Mouse (Mus musculus) urinary bladder, adult 18-20 months (tissue): Measurements from ENCODE around the gene Galp.
"Not testable (repeated sequence)": the region's sequence is repeated elsewhere in the genome, so short reads cannot be mapped to it uniquely, and the experiment has no call there.

ENCODE experiments used
- DNase-seq, 2 experiments: peaks; one replicate each; pipeline ENCODE4 v3.0.0; 2022; ENCODE audit warnings: low spot score in 2 of 2, mixed read lengths in 2 of 2

Galp gene

DNA sequence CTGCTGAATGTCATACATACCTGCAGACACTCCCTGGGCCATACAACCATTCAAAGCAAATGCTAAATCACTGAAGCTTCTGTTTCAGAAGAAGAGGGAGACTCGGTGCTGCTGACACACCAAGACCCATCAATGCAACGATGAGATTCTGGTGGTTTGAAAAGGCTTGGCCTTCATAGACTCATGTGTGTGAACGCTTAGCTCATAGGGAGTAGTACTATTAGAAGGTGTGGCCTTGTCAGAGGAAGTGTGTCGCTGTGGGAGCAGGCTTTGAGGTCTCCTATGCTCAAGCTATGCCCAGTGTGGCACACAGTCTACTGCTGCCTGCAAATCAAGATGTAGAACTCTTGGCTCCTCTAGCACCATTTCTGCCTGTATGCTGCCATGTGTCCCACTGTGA lies 60.5 kb downstream of the Galp start:
- no peak for DNase-seq

DNA sequence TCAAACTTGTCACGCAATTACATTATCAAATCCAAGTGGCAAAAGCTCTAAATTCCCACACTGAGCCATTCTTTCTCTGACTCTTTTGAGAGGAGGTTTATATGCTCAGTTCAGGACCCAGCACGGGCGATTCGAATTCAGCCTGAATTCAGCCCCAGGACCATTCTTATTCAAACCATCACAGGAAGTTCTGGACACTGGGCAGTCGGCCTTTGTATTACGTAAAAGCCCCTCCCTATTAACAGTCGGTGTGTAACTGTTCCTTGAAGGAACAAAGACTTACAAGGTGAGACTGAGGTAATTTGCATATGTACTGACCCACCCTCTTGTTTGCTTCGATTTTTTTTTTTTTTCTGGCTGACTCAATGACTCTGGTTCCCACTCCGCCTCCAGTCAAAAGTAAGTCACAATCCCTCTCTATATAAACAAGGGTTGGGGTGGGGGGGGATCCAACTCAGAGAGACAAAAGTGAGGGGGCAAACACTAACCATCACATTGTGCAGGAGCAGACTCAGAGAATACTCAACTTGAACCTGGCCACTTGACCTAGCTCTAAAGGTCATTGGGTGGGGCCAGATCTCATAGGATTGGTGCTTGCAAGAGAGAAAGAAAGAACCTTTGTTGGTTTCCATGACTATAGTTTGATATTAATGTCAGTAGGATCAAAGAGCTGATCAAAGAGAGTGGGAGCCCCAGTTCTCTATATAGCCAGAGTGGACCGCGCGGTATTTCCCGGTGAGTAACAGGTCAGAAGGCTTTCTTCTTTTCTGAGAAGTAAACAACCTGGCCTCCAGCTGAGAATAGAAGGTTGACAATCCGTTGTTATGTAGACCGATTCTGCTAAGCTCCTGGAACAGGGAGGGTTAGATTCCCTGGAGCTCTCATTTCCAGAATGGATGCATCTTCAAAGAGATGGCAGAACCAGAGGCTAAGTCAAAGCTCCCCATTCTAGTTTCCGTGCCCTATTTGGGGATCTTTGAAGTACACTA lies 61.6 kb downstream of the Galp start:
- no peak for DNase-seq

DNA sequence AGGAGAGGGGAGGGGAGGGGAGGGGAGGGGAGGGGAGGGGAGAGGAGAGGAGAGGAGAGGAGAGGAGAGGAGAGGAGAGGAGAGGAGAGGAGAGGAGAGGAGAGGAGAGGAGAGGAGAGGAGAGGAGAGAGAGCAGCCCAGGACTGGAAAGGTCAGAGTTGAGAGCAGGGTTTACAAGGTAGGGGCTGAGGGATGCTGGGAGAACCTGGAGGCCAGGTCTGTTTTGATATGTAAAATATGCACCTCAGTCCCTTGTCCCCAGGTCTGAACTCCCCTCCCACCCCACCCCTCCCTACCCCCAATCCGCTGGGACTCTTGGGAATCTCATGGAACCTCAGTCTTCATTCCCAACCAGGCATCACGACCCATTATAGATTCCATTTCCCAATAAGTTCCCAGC lies 63.1 kb downstream of the Galp start:
- not testable (repeated sequence) for DNase-seq

DNA sequence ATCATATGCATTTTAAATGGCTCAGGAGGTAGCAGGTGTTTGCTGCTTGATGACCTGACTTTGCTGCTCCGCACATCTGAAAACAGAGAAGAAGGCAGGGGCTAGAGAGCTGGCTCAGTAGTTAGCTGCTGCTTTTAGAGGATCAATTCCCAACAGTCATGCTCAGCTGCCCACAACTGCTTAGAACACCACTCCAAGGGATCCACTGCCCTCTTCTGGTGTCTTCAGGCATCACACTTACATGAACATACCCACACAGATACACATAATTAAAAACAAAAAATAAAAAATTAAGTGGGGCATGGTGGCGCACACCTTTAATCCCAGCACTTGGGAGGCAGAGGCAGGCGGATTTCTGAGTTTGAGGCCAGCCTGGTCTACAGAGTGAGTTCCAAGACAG lies 65.2 kb downstream of the Galp start:
- DNase-seq: no peak

DNA sequence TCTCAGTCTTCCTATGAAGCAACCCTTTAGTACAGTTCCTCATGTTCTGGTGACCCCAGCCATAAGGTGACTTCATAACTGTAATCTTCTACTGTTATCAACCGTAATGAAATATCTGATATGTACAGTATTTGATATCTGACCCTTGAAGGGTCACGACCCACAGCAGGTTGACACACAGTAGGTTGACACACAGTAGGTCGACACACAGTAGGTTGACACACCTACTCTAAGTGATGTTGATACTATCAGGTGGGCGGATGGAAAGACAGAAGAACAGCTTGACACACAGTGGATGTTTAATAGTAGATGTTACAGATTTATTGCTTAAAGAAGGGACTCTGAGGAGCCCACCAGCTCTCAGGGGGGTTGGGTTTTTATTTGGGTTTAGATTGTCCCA lies 66.1 kb downstream of the Galp start:
- no peak for DNase-seq

DNA sequence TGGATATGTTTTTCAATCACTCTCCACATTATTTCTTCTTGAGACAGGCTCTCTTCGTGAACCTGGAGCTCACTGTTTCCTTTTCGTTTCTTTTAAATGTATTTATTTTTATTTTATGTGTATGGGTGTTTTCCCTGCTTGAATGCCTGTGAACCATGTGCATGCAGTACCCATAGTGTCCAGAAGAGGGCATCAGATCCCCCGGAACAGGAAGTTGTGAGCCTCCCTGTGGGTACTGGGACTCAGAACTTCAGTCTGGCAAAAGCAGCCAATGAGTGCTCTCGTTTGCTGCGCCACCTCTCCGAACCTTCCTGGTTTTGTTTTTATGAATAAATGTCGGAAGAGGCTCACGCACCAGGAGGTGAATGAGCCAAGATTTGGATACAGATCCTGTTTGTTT lies 68.8 kb downstream of the Galp start:
- DNase-seq: no peak
